ENCODE assay signal across 8 mouse cellular contexts in genomic region chr6:121245127-121246036, GRCm38 (mm10). TPM values are rescaled to one million over a fixed set of nuclear protein-coding genes. Genes with fewer than 3 reads are reported as not detected.
A peak's percentile ranks its signal among the peaks of the same experiment; 100 is the strongest.
DNase-seq lines count a peak whose midpoint lies in the region; ATAC-seq lines count a peak whose summit lies in the region.

TSS of gene Usp18 (plus strand) at chr6:121245906.

- peak; percentile 94 for ATAC-seq in hindbrain, embryonic 16.5 days

- no peaks in the 10 kb centered on the region for H3K9me3 ChIP-seq in hindbrain, embryonic 16.5 days (ENCODE audit: control insufficient read depth, low read length)

- DNase-seq in ZHBTc4 (ENCODE audit: low read depth, low spot score), result peak; percentile 70
- peak; percentile 54 to 71 for DNase-seq in cerebellum, postnatal 4 days (ENCODE audit: low spot score in 2 of 2)
- peak; percentile 94 for DNase-seq in gastrocnemius, adult 18-20 months (ENCODE audit: low spot score)
- DNase-seq in left cerebral cortex, adult 18-20 months (ENCODE audit: low spot score in 2 of 2), result peak; percentile 64 to 77
- DNase-seq in lung, postnatal 4 days, result peak; percentile 93 to 94
- DNase-seq in retina, postnatal 1 day, result peak; percentile 90
- peak; percentile 91 for DNase-seq in thymus, postnatal 4 days

- H3K27me3 ChIP-seq in hindbrain, embryonic 16.5 days (replicated peaks; ENCODE audit: control insufficient read depth, insufficient read depth, low read length), result no peaks in the 10 kb centered on the region

- no peaks in the 10 kb centered on the region for H3K4me1 ChIP-seq in hindbrain, embryonic 16.5 days (ENCODE audit: control insufficient read depth, insufficient read depth, low read depth, low read length)

- peak within 1 kb of the TSS; percentile 58 for H3K9ac ChIP-seq in hindbrain, embryonic 16.5 days (ENCODE audit: low read depth, low read length)

- no peaks in the 10 kb centered on the region for H3K36me3 ChIP-seq in hindbrain, embryonic 16.5 days (ENCODE audit: control insufficient read depth, insufficient read depth, low read length)

- peak within 1 kb of the TSS; percentile 82 for H3K4me2 ChIP-seq in hindbrain, embryonic 16.5 days (ENCODE audit: low read length)

- WGBS in hindbrain, embryonic 16.5 days, result 11% methylated on average over 35 of the region's 35 CpGs

- H3K4me3 ChIP-seq in hindbrain, embryonic 16.5 days (ENCODE audit: low read length), result peak within 1 kb of the TSS; percentile 44

- H3K27ac ChIP-seq in hindbrain, embryonic 16.5 days (ENCODE audit: low read depth, low read length), result no peak within 1 kb of the TSS

RNA-seq across cellular contexts. Expression of gene Usp18, which starts in this region (rescaled TPM):
- total RNA-seq in gastrocnemius, adult 18-20 months (2021), result 1 to 10 TPM in 1 of 2 experiments, under 1 TPM in 1; 0.91 to 1.4 TPM
- polyA plus RNA-seq in hindbrain, embryonic 16.5 days (2015; fragmentation: Nextera tagmentation; extraction: Ambion mirVana), result 0.75 and 1.7 TPM in 2 replicates
- under 1 TPM in 1 of 2 experiments, not detected in 1; 0.80 TPM for total RNA-seq in left cerebral cortex, adult 18-20 months (2021)

Comparison
In these comparisons a context has a peak if more than half of its experiments do, and no peak if none do; other contexts are left out.
1. Peak in DNase-seq in left cerebral cortex, adult 18-20 months; RNA of the gene not detected or under 1 TPM.